In genomic region chr8:9607086-9607701, GRCm38 (mm10) we compare ENCODE assay signal across 23 mouse cellular contexts.
DNase-seq lines count a peak whose midpoint lies in the region; ATAC-seq and TF ChIP-seq lines count a peak whose summit lies in the region.
"Had no signal": no experiment of that assay in that cellular context is flagged by ENCODE, and none has a peak within 500 bp of the region (broad histone marks: within the 10 kb centered on the region; RNA-seq: fewer than 3 reads in every experiment).

No protein-coding gene starts in this region.

- H3K4me3 ChIP-seq in limb, embryonic 12.5 days (replicated peaks), result no peak overlapping the region
- no peak overlapping the region for H3K4me3 ChIP-seq in limb, embryonic 10.5 days
- H3K4me3 ChIP-seq in limb, embryonic 13.5 days, result no peak overlapping the region
- no peak overlapping the region for H3K4me3 ChIP-seq in limb, embryonic 15.5 days
- H3K4me3 ChIP-seq in forebrain, postnatal 0 days (ENCODE audit: low read depth, low read length), result no peak overlapping the region
- H3K4me3 ChIP-seq: embryonic facial prominence, embryonic 12.5 days; embryonic facial prominence, embryonic 15.5 days; erythroblast, embryonic 14.5 days; forebrain, embryonic 10.5 days; forebrain, embryonic 13.5 days; forebrain, embryonic 15.5 days had no signal

- H3K27ac ChIP-seq in limb, embryonic 12.5 days, result 0 out of 2 replicates have a peak overlapping the region, but pooled peaks have one; percentile 23
- no peak overlapping the region for H3K27ac ChIP-seq in limb, embryonic 10.5 days
- no peak overlapping the region; the same call in 1 of the 2 replicates for H3K27ac ChIP-seq in limb, embryonic 13.5 days
- no peak overlapping the region for H3K27ac ChIP-seq in limb, embryonic 15.5 days
- H3K27ac ChIP-seq in forebrain, postnatal 0 days (ENCODE audit: low read depth, low read length), result no peak overlapping the region
- H3K27ac ChIP-seq: embryonic facial prominence, embryonic 12.5 days; embryonic facial prominence, embryonic 15.5 days; forebrain, embryonic 10.5 days; forebrain, embryonic 13.5 days; forebrain, embryonic 15.5 days had no signal

- DNase-seq in limb, embryonic 10.5 days (ENCODE audit: low spot score), result no peak
- DNase-seq in brain, adult 2 months (ENCODE audit: low read depth, low spot score), result peak; percentile 63
- no peak for DNase-seq in spleen, adult 18-20 months
- DNase-seq in forebrain, postnatal 0 days, result no peak
- DNase-seq in cerebellum, adult 11 months, result no peak
- DNase-seq: adrenal gland, adult 2 months; adrenal gland, postnatal 10 days; adrenal gland, postnatal 25 days; cerebellum, adult 18-20 months; cerebellum, adult 8-10 months; cerebellum, adult 9-11 months; cerebellum, postnatal 14 days; cerebellum, postnatal 36 days; embryo, embryonic 11 days had no signal

- no peaks in the 10 kb centered on the region for H3K4me1 ChIP-seq in limb, embryonic 12.5 days (replicated peaks)
- H3K4me1 ChIP-seq in limb, embryonic 10.5 days, result no peaks in the 10 kb centered on the region
- H3K4me1 ChIP-seq in limb, embryonic 13.5 days, result no peaks in the 10 kb centered on the region
- no peaks in the 10 kb centered on the region for H3K4me1 ChIP-seq in limb, embryonic 15.5 days
- no peaks in the 10 kb centered on the region for H3K4me1 ChIP-seq in forebrain, postnatal 0 days (ENCODE audit: insufficient read depth)
- H3K4me1 ChIP-seq: embryonic facial prominence, embryonic 12.5 days; embryonic facial prominence, embryonic 15.5 days; forebrain, embryonic 10.5 days; forebrain, embryonic 13.5 days; forebrain, embryonic 15.5 days had no signal

- no peaks in the 10 kb centered on the region for H3K9me3 ChIP-seq in limb, embryonic 12.5 days
- no peaks in the 10 kb centered on the region for H3K9me3 ChIP-seq in limb, embryonic 10.5 days (replicated peaks)
- no peaks in the 10 kb centered on the region for H3K9me3 ChIP-seq in limb, embryonic 13.5 days
- no peaks in the 10 kb centered on the region for H3K9me3 ChIP-seq in limb, embryonic 15.5 days
- no peaks in the 10 kb centered on the region for H3K9me3 ChIP-seq in forebrain, postnatal 0 days (ENCODE audit: low read length)
- H3K9me3 ChIP-seq: embryonic facial prominence, embryonic 12.5 days; embryonic facial prominence, embryonic 15.5 days; forebrain, embryonic 10.5 days; forebrain, embryonic 13.5 days; forebrain, embryonic 15.5 days had no signal

- 66% methylated on average over 6 of the region's 6 CpGs for WGBS in limb, embryonic 12.5 days
- WGBS in limb, embryonic 10.5 days, result 79% methylated on average over 6 of the region's 6 CpGs
- WGBS in limb, embryonic 13.5 days, result 49% methylated on average over 6 of the region's 6 CpGs
- WGBS in limb, embryonic 15.5 days, result 44% methylated on average over 6 of the region's 6 CpGs
- 74% methylated on average over 6 of the region's 6 CpGs for WGBS in forebrain, postnatal 0 days

- no peak overlapping the region for H3K4me2 ChIP-seq in limb, embryonic 12.5 days
- H3K4me2 ChIP-seq in limb, embryonic 13.5 days (replicated peaks), result no peak overlapping the region
- H3K4me2 ChIP-seq in limb, embryonic 15.5 days, result no peak overlapping the region
- H3K4me2 ChIP-seq in forebrain, postnatal 0 days (ENCODE audit: low read depth), result no peak overlapping the region
- H3K4me2 ChIP-seq: embryonic facial prominence, embryonic 12.5 days; embryonic facial prominence, embryonic 15.5 days; forebrain, embryonic 13.5 days; forebrain, embryonic 15.5 days had no signal

- no peak overlapping the region for H3K9ac ChIP-seq in limb, embryonic 12.5 days (replicated peaks)
- no peak overlapping the region for H3K9ac ChIP-seq in limb, embryonic 13.5 days
- no peak overlapping the region for H3K9ac ChIP-seq in limb, embryonic 15.5 days
- H3K9ac ChIP-seq in forebrain, postnatal 0 days, result no peak overlapping the region
- H3K9ac ChIP-seq: embryonic facial prominence, embryonic 12.5 days; embryonic facial prominence, embryonic 15.5 days; forebrain, embryonic 13.5 days; forebrain, embryonic 15.5 days had no signal

- H3K27me3 ChIP-seq in limb, embryonic 12.5 days, result no peaks in the 10 kb centered on the region
- no peaks in the 10 kb centered on the region for H3K27me3 ChIP-seq in limb, embryonic 10.5 days (ENCODE audit: low read depth, poor library complexity, severe bottlenecking)
- no peaks in the 10 kb centered on the region for H3K27me3 ChIP-seq in limb, embryonic 13.5 days
- H3K27me3 ChIP-seq in limb, embryonic 15.5 days, result no peaks in the 10 kb centered on the region
- H3K27me3 ChIP-seq in forebrain, postnatal 0 days (ENCODE audit: insufficient read depth, low read length), result no peaks in the 10 kb centered on the region
- H3K27me3 ChIP-seq: embryonic facial prominence, embryonic 12.5 days; embryonic facial prominence, embryonic 15.5 days; forebrain, embryonic 13.5 days; forebrain, embryonic 15.5 days had no signal

- no peak for TF ChIP-seq CTCF in forebrain, postnatal 0 days (IDR thresholded peaks at IDR 0.05; ENCODE audit: low read depth)

- no peak for ATAC-seq in limb, embryonic 12.5 days (ENCODE audit: insufficient number of reproducible peaks, insufficient read depth, low FRiP score, low TSS enrichment, low read depth)
- ATAC-seq in limb, embryonic 13.5 days (ENCODE audit: low FRiP score, low read depth), result peak; percentile 73; the same call in 1 of the 2 replicates
- ATAC-seq in limb, embryonic 15.5 days (ENCODE audit: insufficient number of reproducible peaks, low FRiP score, low TSS enrichment, low read depth), result 0 out of 2 replicates have a peak, but pooled peaks have one; percentile 40
- no peak for ATAC-seq in forebrain, postnatal 0 days
- ATAC-seq: forebrain, embryonic 13.5 days; forebrain, embryonic 15.5 days had no signal

- H3K36me3 ChIP-seq in limb, embryonic 12.5 days, result no peaks in the 10 kb centered on the region
- no peaks in the 10 kb centered on the region for H3K36me3 ChIP-seq in limb, embryonic 10.5 days
- H3K36me3 ChIP-seq in limb, embryonic 13.5 days, result no peaks in the 10 kb centered on the region
- no peaks in the 10 kb centered on the region for H3K36me3 ChIP-seq in limb, embryonic 15.5 days
- H3K36me3 ChIP-seq in forebrain, postnatal 0 days (ENCODE audit: insufficient read depth), result no peaks in the 10 kb centered on the region
- H3K36me3 ChIP-seq: embryonic facial prominence, embryonic 12.5 days; embryonic facial prominence, embryonic 15.5 days; forebrain, embryonic 10.5 days; forebrain, embryonic 15.5 days had no signal

Comparison
In these comparisons a context has a peak if more than half of its experiments do, and no peak if none do; other contexts are left out.
1. ATAC-seq: peak in limb, embryonic 13.5 days (single experiment) and limb, embryonic 15.5 days (single experiment); none in limb, embryonic 12.5 days (single experiment) and forebrain, postnatal 0 days (single experiment).